Mouse (Mus musculus): ENCODE results near the gene Med8. TPM values are rescaled to one million over a fixed set of nuclear protein-coding genes. Genes with fewer than 3 reads are reported as not detected.

Gene Med8
- 114 TPM for polyA plus RNA-seq (2017; shearing (Covaris generic))

GRCm38 (mm10) chr4:118409142-118409900 is at the start of gene Med8, which contains the start of gene Szt2:
Med8 (plus strand) TSS chr4:118409337.
Szt2 (minus strand) TSS chr4:118409273.

GRCm38 (mm10) chr4:118427768-118428451 is 18.8 kb downstream of the Med8 start, which contains the start of gene Elovl1:
Elovl1 (plus strand) TSS chr4:118428093.

GRCm38 (mm10) chr4:118436820-118437603 is 27.9 kb downstream of the Med8 start, which contains the start of gene Cdc20:
Cdc20 (minus strand) TSS chr4:118437352.

GRCm38 (mm10) chr4:118457345-118457975 is 48.3 kb downstream of the Med8 start, which contains the start of gene Mpl:
Mpl (minus strand) TSS chr4:118457513.

Other genes starting within 250 kb of the Med8 start
- gene Kdm4a, start 229.3 kb upstream of the Med8 start, polyA plus RNA-seq (2017; shearing (Covaris generic)), result 32.4 TPM
- gene Ptprf, start 117.9 kb upstream of the Med8 start, polyA plus RNA-seq (2017; shearing (Covaris generic)), result 1.6 TPM
- gene Szt2, start 64 bp upstream of the Med8 start, polyA plus RNA-seq (2017; shearing (Covaris generic)), result 17.4 TPM
- 146 TPM for gene Elovl1, start 18.8 kb downstream of the Med8 start, polyA plus RNA-seq (2017; shearing (Covaris generic))
- 11.4 TPM for gene Cdc20, start 28.0 kb downstream of the Med8 start, polyA plus RNA-seq (2017; shearing (Covaris generic))
- gene Mpl, start 48.2 kb downstream of the Med8 start, polyA plus RNA-seq (2017; shearing (Covaris generic)), result not detected
- not detected for gene Tie1, start 80.7 kb downstream of the Med8 start, polyA plus RNA-seq (2017; shearing (Covaris generic))
- gene 2610528J11Rik, start 117.7 kb downstream of the Med8 start, polyA plus RNA-seq (2017; shearing (Covaris generic)), result not detected
- gene Tmem125, start 134.7 kb downstream of the Med8 start, polyA plus RNA-seq (2017; shearing (Covaris generic)), result 0.19 TPM
- gene Cfap57, start 211.4 kb downstream of the Med8 start, polyA plus RNA-seq (2017; shearing (Covaris generic)), result not detected
- gene Ebna1bp2, start 211.5 kb downstream of the Med8 start, polyA plus RNA-seq (2017; shearing (Covaris generic)), result 170 TPM
- gene Olfr62, start 249.6 kb downstream of the Med8 start, polyA plus RNA-seq (2017; shearing (Covaris generic)), result not detected

All from CD4-positive, CD25-positive, alpha-beta regulatory T cell (primary cell).